Mouse (Mus musculus): ENCODE measurements around the gene Golga5.

DNA sequence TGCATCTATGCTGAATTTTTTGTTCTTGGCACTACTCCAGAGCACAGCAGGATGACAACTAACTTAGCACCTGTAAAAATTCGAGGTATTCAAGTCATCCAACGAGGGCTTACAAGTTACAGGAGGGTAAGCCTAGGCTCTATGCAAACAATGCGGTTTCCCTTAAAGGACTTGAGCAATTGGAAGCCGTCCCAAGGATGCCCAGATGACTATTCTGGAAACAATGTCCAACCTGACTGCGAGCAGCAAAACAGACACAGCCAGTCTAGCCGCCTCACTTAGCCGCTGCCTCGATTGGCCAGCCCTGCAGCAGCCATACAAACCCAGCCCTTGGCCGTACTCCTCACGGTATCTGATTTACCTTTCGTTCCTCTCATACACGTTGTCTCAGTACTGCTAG, 36.7 kb upstream of the Golga5 start:
- TF ChIP-seq CTCF (IDR thresholded peaks at IDR 0.05; ENCODE audit: borderline replicate concordance, extremely low read depth, insufficient read depth, insufficient read length) (no peak), POLR2A (IDR thresholded peaks at IDR 0.05; ENCODE audit: borderline replicate concordance, extremely low read depth, insufficient read depth, insufficient read length, poor library complexity, severe bottlenecking) (no peak)
